Mouse (Mus musculus): ENCODE measurements at regions not wholly inside any gene's neighbourhood (a gene's known extent, or its start where the extent isn't known, plus 50 kb on each side); places are given as distances from the start of the nearest gene placed in this dataset.

- WGBS, result 52% methylated on average over 5 of the region's 5 CpGs
- Histone ChIP-seq H3K4me1 (ENCODE audit: control insufficient read depth, insufficient read depth, low read length) (no peaks in the 10 kb centered on the region), H3K4me3 (no peak overlapping the region), H3K79me2 (replicated peaks; ENCODE audit: control insufficient read depth, insufficient read depth, low read length) (no peaks in the 10 kb centered on the region), H3K27ac (no peak overlapping the region), H3K27me3 (ENCODE audit: control insufficient read depth, insufficient read depth, low read length) (no peaks in the 10 kb centered on the region), H3K9ac (ENCODE audit: low read depth, low read length) (no peak overlapping the region), H3K36me3 (ENCODE audit: control insufficient read depth, insufficient read depth, low read length) (no peaks in the 10 kb centered on the region)
- TF ChIP-seq CTCF (IDR thresholded peaks at IDR 0.05), result no peak
- TF ChIP-seq EP300 (IDR thresholded peaks at IDR 0.05; ENCODE audit: insufficient read depth, low read depth, low read length), result no peak
- no peak for TF ChIP-seq POLR2A (IDR thresholded peaks at IDR 0.05; ENCODE audit: insufficient read depth, low read depth, low read length)
- intact Hi-C loops (cut with DNase I), result no loop called here
- DNase-seq, result no peak
These were observed 531.3 kb downstream of the Rnf144a start for GRCm38 (mm10) chr12:25883771-25884171.

- Histone ChIP-seq H3K27ac (no peak overlapping the region), H3K4me3 (no peak overlapping the region), H3K9ac (ENCODE audit: low read depth, low read length) (no peak overlapping the region), H3K27me3 (ENCODE audit: control insufficient read depth, insufficient read depth, low read length) (no peaks in the 10 kb centered on the region), H3K36me3 (ENCODE audit: control insufficient read depth, insufficient read depth, low read length) (no peaks in the 10 kb centered on the region), H3K79me2 (replicated peaks; ENCODE audit: control insufficient read depth, insufficient read depth, low read length) (no peaks in the 10 kb centered on the region), H3K4me1 (ENCODE audit: control insufficient read depth, insufficient read depth, low read length) (no peaks in the 10 kb centered on the region)
- TF ChIP-seq POLR2A (IDR thresholded peaks at IDR 0.05; ENCODE audit: insufficient read depth, low read depth, low read length) (no peak), CTCF (IDR thresholded peaks at IDR 0.05) (no peak), EP300 (IDR thresholded peaks at IDR 0.05; ENCODE audit: insufficient read depth, low read depth, low read length) (no peak)
- 74% methylated on average over 4 of the region's 4 CpGs for WGBS
- intact Hi-C loops (cut with DNase I), result no loop called here
- no peak for DNase-seq
These were observed 543.2 kb downstream of the Rnf144a start for GRCm38 (mm10) chr12:25871816-25872215.

GRCm38 (mm10) chr12:25871001-25871461 lies 544.0 kb downstream of the Rnf144a start:
- Histone ChIP-seq H3K27ac (no peak overlapping the region), H3K4me1 (ENCODE audit: control insufficient read depth, insufficient read depth, low read length) (no peaks in the 10 kb centered on the region), H3K4me3 (no peak overlapping the region), H3K36me3 (ENCODE audit: control insufficient read depth, insufficient read depth, low read length) (no peaks in the 10 kb centered on the region), H3K9ac (ENCODE audit: low read depth, low read length) (no peak overlapping the region), H3K27me3 (ENCODE audit: control insufficient read depth, insufficient read depth, low read length) (no peaks in the 10 kb centered on the region), H3K79me2 (replicated peaks; ENCODE audit: control insufficient read depth, insufficient read depth, low read length) (no peaks in the 10 kb centered on the region)
- intact Hi-C loops (cut with DNase I), result no loop called here
- WGBS, result 57% methylated on average over 11 of the region's 11 CpGs
- TF ChIP-seq POLR2A (IDR thresholded peaks at IDR 0.05; ENCODE audit: insufficient read depth, low read depth, low read length), result no peak
- no peak for TF ChIP-seq EP300 (IDR thresholded peaks at IDR 0.05; ENCODE audit: insufficient read depth, low read depth, low read length)
- DNase-seq, result no peak

GRCm38 (mm10) chr12:25869846-25870245 lies 545.2 kb downstream of the Rnf144a start:
- no peaks in the 10 kb centered on the region for H3K27me3 ChIP-seq (ENCODE audit: control insufficient read depth, insufficient read depth, low read length)
- TF ChIP-seq CTCF (IDR thresholded peaks at IDR 0.05), result no peak
- no peak for TF ChIP-seq POLR2A (IDR thresholded peaks at IDR 0.05; ENCODE audit: insufficient read depth, low read depth, low read length)
- TF ChIP-seq EP300 (IDR thresholded peaks at IDR 0.05; ENCODE audit: insufficient read depth, low read depth, low read length), result no peak
- H3K27ac ChIP-seq, result no peak overlapping the region
- DNase-seq, result no peak
- H3K4me3 ChIP-seq, result no peak overlapping the region
- no peaks in the 10 kb centered on the region for H3K4me1 ChIP-seq (ENCODE audit: control insufficient read depth, insufficient read depth, low read length)
- no peaks in the 10 kb centered on the region for H3K79me2 ChIP-seq (replicated peaks; ENCODE audit: control insufficient read depth, insufficient read depth, low read length)
- no peaks in the 10 kb centered on the region for H3K36me3 ChIP-seq (ENCODE audit: control insufficient read depth, insufficient read depth, low read length)
- no peak overlapping the region for H3K9ac ChIP-seq (ENCODE audit: low read depth, low read length)
- intact Hi-C loops (cut with DNase I), result loop anchor here (5.0 to 10.0 kb wide), 3 partner anchors 205 to 778 kb away; no protein-coding TSS in a partner anchor

- intact Hi-C loops (cut with DNase I), result loop anchor here (2.0 to 10.0 kb wide), 4 partner anchors 210 to 773 kb away; no protein-coding TSS in a partner anchor
- 66% methylated on average over 3 of the region's 3 CpGs for WGBS
- peak; percentile 18 to 28 for DNase-seq
- TF ChIP-seq POLR2A (IDR thresholded peaks at IDR 0.05; ENCODE audit: insufficient read depth, low read depth, low read length) (no peak), CTCF (IDR thresholded peaks at IDR 0.05) (no peak), EP300 (IDR thresholded peaks at IDR 0.05; ENCODE audit: insufficient read depth, low read depth, low read length) (no peak)
- H3K4me3 ChIP-seq, result no peak overlapping the region
- H3K27ac ChIP-seq, result no peak overlapping the region
- H3K79me2 ChIP-seq (replicated peaks; ENCODE audit: control insufficient read depth, insufficient read depth, low read length), result no peaks in the 10 kb centered on the region
- H3K27me3 ChIP-seq (ENCODE audit: control insufficient read depth, insufficient read depth, low read length), result no peaks in the 10 kb centered on the region
- H3K4me1 ChIP-seq (ENCODE audit: control insufficient read depth, insufficient read depth, low read length), result no peaks in the 10 kb centered on the region
- no peaks in the 10 kb centered on the region for H3K36me3 ChIP-seq (ENCODE audit: control insufficient read depth, insufficient read depth, low read length)
- H3K9ac ChIP-seq (ENCODE audit: low read depth, low read length), result no peak overlapping the region
These were observed 550.0 kb downstream of the Rnf144a start for GRCm38 (mm10) chr12:25865063-25865462.

GRCm38 (mm10) chr12:25864113-25864852 lies 550.8 kb downstream of the Rnf144a start:
- no peak overlapping the region for H3K27ac ChIP-seq
- intact Hi-C loops (cut with DNase I), result loop anchor here (2.0 to 10.0 kb wide), 3 partner anchors 211 to 451 kb away; no protein-coding TSS in a partner anchor
- no peak overlapping the region for H3K4me3 ChIP-seq
- TF ChIP-seq POLR2A (IDR thresholded peaks at IDR 0.05; ENCODE audit: insufficient read depth, low read depth, low read length) (no peak), EP300 (IDR thresholded peaks at IDR 0.05; ENCODE audit: insufficient read depth, low read depth, low read length) (no peak), CTCF (IDR thresholded peaks at IDR 0.05) (peak; percentile 85)
- H3K79me2 ChIP-seq (replicated peaks; ENCODE audit: control insufficient read depth, insufficient read depth, low read length), result no peaks in the 10 kb centered on the region
- H3K36me3 ChIP-seq (ENCODE audit: control insufficient read depth, insufficient read depth, low read length), result no peaks in the 10 kb centered on the region
- no peaks in the 10 kb centered on the region for H3K27me3 ChIP-seq (ENCODE audit: control insufficient read depth, insufficient read depth, low read length)
- peak; percentile 23 to 45 for DNase-seq
- no peak overlapping the region for H3K9ac ChIP-seq (ENCODE audit: low read depth, low read length)
- 58% methylated on average over 7 of the region's 7 CpGs for WGBS
- no peaks in the 10 kb centered on the region for H3K4me1 ChIP-seq (ENCODE audit: control insufficient read depth, insufficient read depth, low read length)
